Mouse (Mus musculus): ENCODE data around the gene Slc2a1. TPM values are rescaled to one million over a fixed set of nuclear protein-coding genes. Genes with fewer than 3 reads are reported as not detected.

Slc2a1 gene
- total RNA-seq, 2 experiments from 2014 or later, result 9.5 to 12.7 TPM

DNA sequence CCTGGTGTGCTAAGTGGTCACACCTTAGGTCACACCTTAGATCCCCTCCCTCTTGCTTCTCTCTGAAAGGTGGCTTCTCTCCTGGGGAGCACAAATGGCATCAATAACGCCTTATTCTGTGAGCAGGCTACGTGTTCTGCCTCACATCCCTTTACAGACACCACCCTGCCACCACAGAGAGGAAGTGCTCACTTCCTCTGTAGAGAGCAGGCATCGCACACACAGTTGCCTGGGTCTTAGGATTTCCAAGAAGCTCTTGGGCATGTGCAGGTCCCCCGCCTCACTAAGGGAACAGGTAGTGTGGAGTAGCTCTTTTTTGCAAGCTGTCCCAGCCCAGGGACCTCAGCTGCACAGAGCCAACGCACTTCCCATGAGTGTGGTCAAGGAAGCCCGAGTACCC lies 18.7 kb downstream of the Slc2a1 start:
- intact Hi-C loops (cut with DNase I), result no loop called here

DNA sequence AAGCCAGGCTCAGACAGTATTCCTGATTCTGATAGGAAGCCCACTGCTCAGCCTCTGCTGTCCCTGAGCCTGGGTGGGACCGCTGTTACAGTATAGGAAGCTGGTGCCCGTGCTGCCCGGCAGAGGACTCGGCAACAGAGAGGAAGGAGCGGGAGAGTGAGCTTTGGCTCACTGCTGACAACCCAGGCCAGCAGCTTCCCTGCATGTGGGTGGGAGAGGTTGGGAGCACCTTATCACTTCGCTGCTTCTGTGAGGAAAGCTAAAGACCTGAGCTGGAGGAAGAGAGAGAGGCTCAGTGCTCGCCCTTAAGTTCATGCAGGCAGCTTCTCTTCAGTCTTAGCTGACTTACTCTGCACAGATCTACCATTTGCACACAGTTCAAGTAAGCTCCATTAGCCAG lies 20.0 kb downstream of the Slc2a1 start:
- intact Hi-C loops (cut with DNase I), result no loop called here
- no peak for DNase-seq

More for the DNA sequence above, 18.7 kb downstream of the Slc2a1 start:
- no peak for DNase-seq

DNA sequence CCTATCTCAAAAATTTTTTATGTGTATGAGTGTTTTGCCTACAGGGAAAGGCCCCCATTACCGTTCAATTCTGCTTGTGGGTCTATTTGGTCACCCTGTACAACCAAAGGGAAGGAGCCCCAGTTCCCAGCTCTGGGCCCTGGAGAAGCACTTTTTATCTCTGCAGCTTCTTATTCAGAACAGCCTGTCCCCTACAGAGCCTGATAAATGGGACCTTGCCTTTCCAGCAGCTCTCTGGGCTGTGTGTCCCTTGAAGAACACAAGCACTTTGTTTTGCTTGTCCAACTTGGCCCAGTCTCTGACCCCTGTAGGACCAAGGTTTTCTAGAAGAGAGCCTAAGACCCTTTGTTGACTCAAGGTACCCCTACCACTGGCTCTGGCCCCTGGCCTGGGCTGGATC lies 20.6 kb downstream of the Slc2a1 start:
- no peak for DNase-seq
- intact Hi-C loops (cut with DNase I), result no loop called here

DNA sequence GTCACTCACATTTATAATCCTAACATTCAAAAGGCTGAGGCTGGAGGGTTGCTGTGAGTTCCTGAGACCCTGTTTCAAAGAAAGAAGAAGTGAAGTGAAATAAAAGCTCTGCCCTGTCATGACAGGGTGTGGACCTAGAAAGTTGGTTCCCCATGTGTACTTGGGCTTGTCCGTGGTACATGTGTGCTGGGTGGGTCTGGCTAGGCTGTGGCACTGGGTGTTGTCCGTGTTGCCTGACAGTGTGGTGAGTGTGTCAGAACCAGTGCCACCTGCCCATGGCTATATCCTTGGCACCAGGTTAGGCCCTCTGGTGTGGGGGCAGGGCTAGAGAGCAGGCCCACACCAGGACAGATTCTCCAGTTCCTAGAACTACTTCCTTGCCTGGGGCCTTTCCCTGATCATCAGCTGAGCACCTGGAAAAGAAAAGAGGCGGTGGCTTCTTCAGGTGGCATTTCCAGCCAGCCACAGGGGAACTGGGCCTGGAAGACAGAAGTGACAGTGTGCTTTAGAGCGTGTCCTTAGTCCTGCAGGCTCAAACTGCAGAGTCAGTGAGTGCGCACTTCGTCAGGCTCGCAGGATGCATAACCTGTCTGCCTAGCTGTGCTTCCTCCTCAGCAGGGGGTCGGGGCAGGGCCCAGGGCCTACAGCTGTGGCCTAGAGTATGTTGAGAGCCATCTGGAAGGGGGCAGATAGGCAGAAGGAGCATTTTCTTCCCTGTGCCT lies 22.8 kb downstream of the Slc2a1 start:
- intact Hi-C loops (cut with DNase I), result no loop called here
- DNase-seq, result no peak

DNA sequence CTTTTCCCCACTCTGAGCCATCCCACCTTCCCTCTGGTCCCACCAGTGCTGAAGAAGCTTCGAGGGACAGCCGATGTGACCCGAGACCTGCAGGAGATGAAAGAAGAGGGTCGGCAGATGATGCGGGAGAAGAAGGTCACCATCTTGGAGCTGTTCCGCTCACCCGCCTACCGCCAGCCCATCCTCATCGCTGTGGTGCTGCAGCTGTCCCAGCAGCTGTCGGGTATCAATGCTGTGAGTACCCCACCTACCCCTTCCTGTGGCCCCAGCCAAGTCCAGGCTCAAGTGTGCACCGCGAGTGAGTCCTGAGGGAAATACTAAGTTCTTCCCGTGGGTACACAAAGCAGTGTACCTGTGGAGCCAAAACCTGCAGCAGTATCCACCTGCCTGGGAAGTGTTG lies 24.8 kb downstream of the Slc2a1 start:
- no peak for DNase-seq
- intact Hi-C loops (cut with DNase I), result no loop called here

DNA sequence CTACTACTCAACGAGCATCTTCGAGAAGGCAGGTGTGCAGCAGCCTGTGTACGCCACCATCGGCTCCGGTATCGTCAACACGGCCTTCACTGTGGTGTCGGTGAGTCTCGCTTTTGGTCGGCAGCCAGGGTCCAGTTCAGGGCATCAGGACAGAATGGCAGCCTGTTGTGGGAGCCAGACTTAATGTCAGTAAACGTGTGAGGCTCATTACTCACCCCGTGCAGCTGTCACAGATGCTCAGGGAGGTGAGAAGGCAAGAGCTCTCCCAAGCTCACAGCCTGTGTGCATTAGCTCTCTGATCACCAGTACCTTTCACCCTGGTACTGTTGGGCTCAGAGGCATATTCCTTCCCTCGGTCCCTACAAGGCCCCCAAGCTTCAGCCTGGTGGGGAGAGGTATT lies 25.3 kb downstream of the Slc2a1 start:
- DNase-seq, result no peak
- intact Hi-C loops (cut with DNase I), result no loop called here

DNA sequence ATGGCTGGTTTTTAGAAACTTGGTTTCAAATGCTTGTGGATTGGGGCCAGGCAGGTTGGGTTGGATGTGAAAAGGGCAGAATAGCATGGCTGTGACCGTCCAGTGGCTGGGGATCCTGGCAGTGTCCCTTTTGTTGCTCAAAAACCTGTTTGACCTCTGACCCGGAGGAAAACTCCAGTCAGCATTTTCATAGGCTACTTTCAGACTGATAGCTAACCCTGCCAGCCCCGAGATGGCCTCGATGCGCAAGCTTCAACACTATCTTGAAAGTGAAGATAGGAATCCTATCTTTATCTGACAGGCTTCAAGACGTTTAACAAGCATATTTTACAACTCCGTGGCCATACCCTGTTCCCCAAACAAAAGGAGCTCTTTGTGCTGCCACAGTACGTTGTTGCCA lies 28.8 kb downstream of the Slc2a1 start:
- DNase-seq, result no peak
- intact Hi-C loops (cut with DNase I), result no loop called here

DNA sequence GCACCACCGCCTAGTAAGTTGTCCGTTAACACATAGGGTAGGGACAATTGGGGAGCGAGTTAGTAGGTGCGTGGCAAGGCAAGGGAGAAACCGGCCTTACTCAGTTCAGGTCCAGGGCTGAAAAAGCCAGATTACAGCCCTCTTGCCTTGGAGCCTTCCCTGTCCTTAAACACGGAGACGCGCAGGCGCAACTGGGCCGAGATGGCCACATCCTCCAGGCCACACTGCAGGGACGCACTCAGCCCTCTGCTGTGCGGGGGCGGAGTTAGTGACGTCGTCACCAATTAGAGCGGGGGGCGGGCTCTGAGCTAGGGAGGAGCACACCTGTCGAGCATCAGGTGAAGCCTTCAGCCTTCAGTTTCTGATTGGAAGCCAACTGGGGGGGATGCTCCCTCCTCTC lies 29.7 kb downstream of the Slc2a1 start:
- DNase-seq, result no peak
- intact Hi-C loops (cut with DNase I), result no loop called here

DNA sequence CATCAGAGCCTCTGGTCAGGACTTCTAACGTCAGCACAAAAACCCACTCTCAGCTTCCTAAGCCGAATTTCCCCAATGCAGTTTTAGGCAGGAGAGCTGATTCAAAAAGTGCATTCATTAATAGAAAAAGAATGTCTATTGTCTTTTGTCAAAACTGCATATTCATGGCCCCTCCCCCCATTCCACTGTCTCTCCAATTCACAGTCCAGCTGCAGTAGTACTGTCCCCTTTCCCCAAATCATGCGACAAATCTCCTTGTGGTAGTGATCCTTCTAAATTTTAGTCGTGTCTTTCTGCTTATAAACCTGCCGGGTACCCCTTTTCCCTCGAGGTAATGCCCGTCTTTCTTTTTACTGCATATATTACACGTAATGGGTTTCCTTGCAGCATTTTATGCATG lies 30.3 kb downstream of the Slc2a1 start:
- no peak for DNase-seq
- intact Hi-C loops (cut with DNase I), result no loop called here

DNA sequence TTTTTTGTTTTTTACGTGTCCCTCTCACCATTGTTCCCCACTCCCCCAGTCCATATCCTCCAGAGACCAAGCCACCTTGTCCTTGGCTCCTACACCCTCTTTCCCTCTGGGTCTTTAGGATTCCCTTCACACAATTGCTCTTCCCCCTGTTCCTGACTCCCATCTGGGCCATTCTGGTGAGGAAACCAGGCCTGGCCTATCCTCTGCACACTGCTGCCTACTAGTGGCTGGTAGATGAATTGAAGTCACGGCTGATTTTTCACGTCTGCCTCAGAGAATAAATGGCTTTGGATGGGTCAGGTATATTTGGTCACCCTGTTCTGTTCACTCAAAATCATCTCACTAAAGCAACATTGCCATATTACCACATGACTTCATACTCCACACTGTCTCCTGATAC lies 31.6 kb downstream of the Slc2a1 start:
- intact Hi-C loops (cut with DNase I), result loop anchor here (1.0 kb wide), 1 partner anchor 135 kb away; no protein-coding TSS in a partner anchor
- peak; percentile 47 to 48 for DNase-seq

DNA sequence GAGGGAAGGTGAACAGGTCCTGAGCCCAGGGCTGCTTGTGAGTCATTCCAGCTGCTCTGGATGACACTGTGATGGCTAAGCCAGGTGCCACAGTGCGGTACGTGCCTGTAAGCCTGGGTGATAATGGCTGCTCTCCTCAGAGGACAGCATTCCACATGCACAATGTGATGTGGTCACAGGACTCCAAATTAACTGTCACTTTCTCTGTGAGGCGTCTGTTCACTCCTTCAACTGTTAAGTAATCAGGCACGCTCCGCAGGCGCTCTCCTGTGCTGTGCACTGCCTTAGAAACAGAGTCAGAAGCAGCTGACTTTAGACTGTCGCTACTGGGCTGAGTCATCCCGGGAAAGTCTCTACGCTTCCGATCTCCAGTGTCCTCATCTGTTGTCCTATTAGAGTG lies 32.7 kb downstream of the Slc2a1 start:
- DNase-seq, result no peak

DNA sequence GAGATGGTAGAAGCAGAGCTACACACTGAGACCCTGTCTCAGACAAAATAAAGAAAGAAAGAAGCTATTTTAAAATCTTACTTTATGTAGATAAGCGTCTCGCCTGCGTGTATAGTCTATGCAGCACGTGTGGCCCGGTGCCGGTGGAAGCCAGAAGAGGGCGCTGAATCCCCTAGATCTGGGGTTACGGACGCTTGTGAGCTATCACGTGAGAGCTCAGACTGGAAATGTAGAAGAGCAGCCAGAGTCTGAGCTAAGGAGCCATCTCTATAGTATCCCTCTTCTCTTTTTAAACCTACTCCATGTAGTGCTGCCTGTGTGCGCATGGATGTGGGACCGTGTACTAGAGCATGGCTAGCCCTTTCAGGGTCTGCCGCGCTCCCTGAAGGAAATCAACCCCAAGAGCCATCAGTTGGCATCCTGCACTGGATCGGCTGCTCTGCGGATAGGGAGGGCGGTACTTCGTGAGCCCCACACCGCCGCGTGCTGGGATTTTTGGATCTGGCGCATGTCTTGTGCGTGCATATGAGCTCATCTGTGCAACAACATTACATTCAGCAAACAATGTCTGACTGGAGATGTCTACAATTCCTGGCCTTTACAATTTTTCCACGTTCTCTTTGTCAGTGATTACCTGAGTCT lies 33.8 kb downstream of the Slc2a1 start:
- intact Hi-C loops (cut with DNase I), result no loop called here
- DNase-seq, result peak; percentile 31 to 53

More for the DNA sequence above, 32.7 kb downstream of the Slc2a1 start:
- intact Hi-C loops (cut with DNase I), result no loop called here

DNA sequence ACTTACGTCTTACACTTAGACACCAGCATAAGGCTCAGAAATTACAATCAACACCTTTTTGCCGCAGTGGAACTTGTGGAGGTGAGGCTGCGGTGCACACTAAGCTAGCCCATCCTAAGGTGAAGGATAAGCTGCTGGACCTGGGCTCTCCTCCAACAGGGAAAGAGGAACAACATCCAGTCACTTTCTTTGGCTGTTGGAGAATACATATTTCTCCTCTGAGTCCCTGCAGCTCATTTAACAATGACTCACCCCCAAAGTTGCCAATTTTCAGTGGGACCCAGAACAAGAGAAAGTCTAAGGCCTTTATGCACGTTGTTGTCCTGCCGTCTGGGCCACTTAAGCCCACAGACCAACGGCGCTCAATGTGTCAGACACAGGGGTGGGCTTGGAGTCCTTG lies 38.3 kb downstream of the Slc2a1 start:
- intact Hi-C loops (cut with DNase I), result no loop called here
- no peak for DNase-seq

DNA sequence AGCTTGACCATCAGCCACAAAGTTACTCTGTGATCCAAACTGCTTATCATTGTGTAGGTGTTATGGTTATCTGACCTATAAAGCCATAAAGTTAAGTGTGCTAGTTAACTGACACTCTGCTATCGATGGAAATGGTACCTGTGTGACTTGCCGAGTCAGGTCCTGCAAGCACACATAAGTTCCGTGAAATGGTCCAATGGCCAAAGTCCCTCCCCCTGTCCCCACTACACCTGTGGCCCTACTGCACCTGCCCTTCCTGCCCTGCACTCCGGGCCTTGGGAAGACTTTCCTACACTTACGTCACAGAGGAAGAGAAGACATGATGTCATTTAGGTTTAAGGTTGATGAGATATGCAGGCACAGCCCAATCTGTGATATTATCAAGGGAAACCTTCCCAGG lies 38.8 kb downstream of the Slc2a1 start:
- intact Hi-C loops (cut with DNase I), result no loop called here

DNA sequence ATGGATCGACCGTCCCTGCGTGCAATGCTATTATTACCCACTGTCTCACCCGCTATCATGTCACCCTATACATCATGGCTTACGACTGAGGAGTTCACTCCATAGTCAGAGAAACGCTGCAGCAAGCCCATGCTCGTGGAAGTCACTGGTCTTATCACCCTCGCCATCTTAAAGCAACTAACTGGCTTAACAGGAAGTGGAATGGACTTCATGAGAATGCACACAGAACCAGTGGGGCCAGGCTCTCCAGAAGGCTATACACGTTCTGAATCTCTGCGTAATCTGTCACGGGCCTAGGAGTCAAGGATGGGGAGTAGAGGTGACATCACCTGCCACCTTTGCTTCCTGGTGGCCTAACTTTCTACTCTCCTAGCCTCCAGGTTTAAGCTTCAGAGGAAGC lies 40.2 kb downstream of the Slc2a1 start:
- DNase-seq, result no peak
- intact Hi-C loops (cut with DNase I), result no loop called here

More for the DNA sequence above, 38.8 kb downstream of the Slc2a1 start:
- no peak for DNase-seq

DNA sequence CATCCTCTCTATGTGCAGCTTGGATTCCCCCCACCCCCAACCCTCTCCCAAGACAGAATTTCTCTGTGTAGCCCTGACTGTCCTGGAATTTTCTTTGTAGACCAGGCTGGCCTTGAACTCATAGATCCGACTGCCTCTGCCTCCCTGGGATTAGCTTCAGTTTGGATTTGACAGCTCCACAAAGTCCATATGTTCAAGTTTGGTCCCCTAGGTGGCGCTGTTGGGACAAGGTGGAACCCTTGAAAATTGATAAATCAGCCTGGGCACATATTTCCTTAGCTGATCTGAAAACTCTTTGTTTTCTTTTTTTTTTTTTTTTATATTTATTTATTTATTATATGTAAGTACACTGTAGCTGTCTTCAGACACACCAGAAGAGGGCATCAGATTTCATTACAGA lies 48.7 kb downstream of the Slc2a1 start:
- peak; percentile 60 to 78 for DNase-seq
- intact Hi-C loops (cut with DNase I), result loop anchor here (2.0 kb wide), 1 partner anchor 50 kb away; no protein-coding TSS in a partner anchor

DNA sequence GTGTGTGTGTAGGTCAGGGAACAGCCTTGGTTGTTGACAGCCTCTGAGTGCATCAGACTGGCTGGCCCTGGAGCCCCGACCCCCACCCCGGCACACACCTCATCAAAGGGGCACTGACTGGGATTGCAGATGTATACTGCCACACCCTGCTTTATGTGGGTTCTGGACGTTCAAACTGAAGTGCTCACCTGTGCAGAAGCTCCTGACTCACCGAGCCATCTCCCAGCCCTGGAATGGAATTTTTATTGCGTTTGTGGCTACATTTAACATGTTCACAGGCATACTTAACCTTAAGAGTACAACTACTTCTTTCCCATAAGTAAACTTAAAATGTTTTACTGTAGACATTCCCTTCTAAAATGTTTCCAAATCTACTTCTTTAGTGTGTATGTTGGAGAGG lies 49.4 kb downstream of the Slc2a1 start:
- intact Hi-C loops (cut with DNase I), result loop anchor here (2.0 kb wide), 1 partner anchor 49 kb away; no protein-coding TSS in a partner anchor
- no peak for DNase-seq

DNA sequence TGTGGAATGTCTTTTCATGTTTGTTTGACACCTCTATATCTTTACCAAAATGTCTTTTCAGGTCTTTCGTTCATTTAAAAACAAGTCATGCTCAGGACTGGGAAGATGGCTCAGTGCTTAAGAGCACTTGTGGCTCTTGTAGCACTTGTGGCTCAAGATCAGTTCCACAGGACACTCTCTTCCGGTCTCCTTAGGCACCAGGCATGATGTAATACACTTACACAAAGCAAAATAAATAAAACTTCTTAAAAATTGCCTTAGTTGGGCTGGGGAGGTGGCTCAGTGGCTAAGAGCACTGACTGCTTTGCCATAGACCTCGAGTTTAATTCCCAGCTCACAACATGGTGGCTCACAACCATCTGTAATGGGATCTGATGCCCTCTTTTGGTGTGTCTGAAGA lies 52.8 kb downstream of the Slc2a1 start:
- intact Hi-C loops (cut with DNase I), result no loop called here
- no peak for DNase-seq

DNA sequence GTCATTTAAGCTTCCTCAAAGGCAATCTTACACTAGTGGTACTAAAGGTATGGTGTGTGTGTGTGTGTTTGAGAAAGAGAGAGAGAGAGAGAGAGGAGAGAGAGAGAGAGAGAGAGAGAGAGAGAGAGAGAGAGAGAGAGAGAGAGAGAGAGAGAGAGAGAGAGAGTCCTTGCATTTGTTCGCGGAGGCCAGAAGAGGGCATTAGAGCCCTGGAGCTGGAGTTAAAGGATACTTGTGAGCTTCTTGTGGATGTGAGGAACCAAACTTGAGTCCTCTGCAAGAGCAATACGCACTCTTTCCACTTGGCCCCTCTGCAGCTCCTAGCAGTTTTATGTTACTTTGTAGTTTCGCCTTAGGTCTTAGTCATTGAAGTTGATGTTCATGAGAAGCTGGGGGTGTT lies 54.5 kb downstream of the Slc2a1 start:
- intact Hi-C loops (cut with DNase I), result no loop called here
- DNase-seq, result no peak

DNA sequence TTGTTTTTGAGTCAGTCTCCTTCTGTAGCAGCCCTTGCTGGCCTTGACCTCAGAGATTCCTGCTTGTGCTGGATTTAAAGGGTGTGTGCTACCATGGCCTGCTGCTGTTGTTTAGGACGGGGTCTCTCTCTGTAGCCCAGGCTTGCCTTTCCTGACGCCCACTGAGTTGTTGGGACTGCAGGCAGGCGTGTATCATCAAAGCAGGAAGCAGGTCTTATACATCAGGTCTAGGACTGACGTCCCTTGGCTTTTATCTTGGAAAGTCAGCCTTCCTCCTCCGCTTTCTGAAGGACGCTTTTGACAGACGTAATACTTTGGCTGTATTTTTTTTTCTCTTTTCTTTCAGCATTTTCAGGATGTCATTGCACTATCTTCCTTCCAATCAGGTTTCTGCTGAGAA lies 57.4 kb downstream of the Slc2a1 start:
- intact Hi-C loops (cut with DNase I), result no loop called here
- DNase-seq, result no peak

DNA sequence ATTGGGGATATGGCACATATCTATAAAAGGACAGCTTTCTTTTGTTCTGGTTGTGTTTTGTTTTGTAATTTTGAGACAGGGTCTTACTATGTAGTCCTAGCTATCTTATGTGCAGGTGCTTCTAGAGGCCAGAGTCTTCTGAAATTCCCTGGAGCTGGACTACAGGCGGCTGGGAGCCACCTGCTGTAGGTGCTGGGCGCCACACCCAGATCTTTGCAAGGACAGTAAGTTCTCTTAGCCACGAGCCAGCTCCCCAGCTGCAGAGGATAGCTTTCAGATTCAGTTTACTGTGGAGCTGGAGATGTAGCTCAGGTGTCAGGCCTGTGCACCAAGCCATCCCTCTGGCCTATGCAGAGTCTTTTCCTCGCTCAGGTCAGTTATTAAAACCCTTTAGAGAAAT lies 58.6 kb downstream of the Slc2a1 start:
- intact Hi-C loops (cut with DNase I), result loop anchor here (1.0 kb wide), 1 partner anchor 162 kb away; no protein-coding TSS in a partner anchor
- DNase-seq, result no peak

DNA sequence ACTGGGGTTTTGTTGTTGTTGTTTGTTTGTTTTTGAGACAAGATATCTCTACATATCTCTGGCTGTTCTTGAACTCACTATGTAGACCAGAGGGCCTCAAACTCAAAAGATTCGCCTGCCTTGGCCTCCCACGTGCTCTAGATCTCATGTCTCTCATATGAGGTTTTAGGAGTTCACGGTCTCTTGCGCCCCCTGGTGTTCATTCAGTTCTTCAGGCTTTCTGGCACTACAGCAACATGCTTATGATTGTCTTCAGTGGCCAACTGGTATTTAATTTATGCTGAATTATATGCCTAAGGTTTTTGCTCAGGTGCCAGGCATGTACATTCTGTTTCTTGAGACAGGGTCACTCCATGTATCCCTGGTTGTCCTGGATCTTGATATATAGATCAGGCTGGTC lies 59.2 kb downstream of the Slc2a1 start:
- intact Hi-C loops (cut with DNase I), result loop anchor here (1.0 to 2.0 kb wide), 2 partner anchors 35 to 162 kb away; no protein-coding TSS in a partner anchor
- DNase-seq, result peak; percentile 80 to 86

Measured in heart, postnatal 36 days (tissue).